Mouse (Mus musculus) stomach, embryonic 16.5 days (tissue): Measurements from ENCODE around the gene Sema4b. TPM values are rescaled to one million over a fixed set of nuclear protein-coding genes. Genes with fewer than 3 reads are reported as not detected.
A peak's percentile ranks its signal among the peaks of the same experiment; 100 is the strongest.

Experiments
- ATAC-seq: fragments of 200-750 bp; cut with Nextera tagmentation; 2 replicates; pipeline ENCODE4 v1.8.0; 2017; ENCODE audit warnings: moderate number of reproducible peaks, moderate TSS enrichment; ENCODE audit not compliant: insufficient read depth, low FRiP score
- H3K27ac ChIP-seq: fragments of 300-500 bp; sonication (generic); 2 replicates; pipeline ENCODE4 v1.5.1; 2014; ENCODE audit warnings: low read length
- H3K27me3 ChIP-seq: fragments of 300-500 bp; sonication (generic); 2 replicates; pipeline ENCODE4 v1.6.1; 2014; ENCODE audit warnings: low read length, control low read depth, mixed read lengths; ENCODE audit not compliant: control insufficient read depth, insufficient read depth
- H3K36me3 ChIP-seq: fragments of 300-500 bp; sonication (generic); 2 replicates; pipeline ENCODE4 v1.6.1; 2014; ENCODE audit warnings: low read length; ENCODE audit not compliant: control insufficient read depth, insufficient read depth
- H3K4me1 ChIP-seq: fragments of 300-500 bp; sonication (generic); 2 replicates; pipeline ENCODE4 v1.6.1; 2014; ENCODE audit warnings: low read length, control low read depth, mixed read lengths; ENCODE audit not compliant: control insufficient read depth, insufficient read depth
- H3K4me2 ChIP-seq: fragments of 300-500 bp; sonication (generic); 2 replicates; pipeline ENCODE4 v1.6.1; 2014; ENCODE audit warnings: low read depth, low read length, mixed read lengths
- H3K4me3 ChIP-seq: fragments of 300-500 bp; sonication (generic); replicated peaks from 2 replicates; pipeline ENCODE4 v1.5.1; 2014; ENCODE audit warnings: mild to moderate bottlenecking, low read length
- H3K9ac ChIP-seq: fragments of 300-500 bp; sonication (generic); 2 replicates; pipeline ENCODE4 v1.6.1; 2014; ENCODE audit warnings: low read length
- H3K9me3 ChIP-seq: fragments of 300-500 bp; sonication (generic); replicated peaks from 2 replicates; pipeline ENCODE4 v1.6.1; 2016; ENCODE audit warnings: low read length, control low read depth; ENCODE audit not compliant: control insufficient read depth
- WGBS: fragments of 180-500 bp; shearing (Covaris S2); extraction: QIAGEN DNeasy Blood & Tissue Kit; methylation state at CpG from one replicate; pipeline ENCODE4 v1.1.7; 2014; 5-methylcytosine and 5-hydroxymethylcytosine counted together
- polyA plus RNA-seq: library from polyadenylated mRNA; unstranded; fragments of >200 nt; fragmentation: Nextera tagmentation; extraction: Ambion mirVana; gene quantifications from 2 replicates; pipeline ENCODE4 v1.2.1, GENCODE M21; 2015

Gene Sema4b
- polyA plus RNA-seq, 1 experiment from 2014 or later: 19.7 TPM

- peak; percentile 78 for ATAC-seq
- Histone ChIP-seq H3K9ac (peak overlapping the region; percentile 68; the same call in 1 of the 2 replicates), H3K4me1 (peaks cover 44% of the 10 kb centered on the region), H3K9me3 (no peaks in the 10 kb centered on the region), H3K36me3 (no peaks in the 10 kb centered on the region), H3K4me3 (peak overlapping the region; percentile 38; the same call in 1 of the 2 replicates), H3K4me2 (peak overlapping the region; percentile 59), H3K27me3 (no peaks in the 10 kb centered on the region), H3K27ac (peak overlapping the region; percentile 96)
- 46% methylated on average over 5 of the region's 5 CpGs for WGBS
Measured at GRCm38 (mm10) chr7:80191455-80191854, 4.8 kb downstream of the Sema4b start.

GRCm38 (mm10) chr7:80192226-80193061 is 5.8 kb downstream of the Sema4b start:
- H3K27ac ChIP-seq: peak overlapping the region; percentile 96
- H3K36me3 ChIP-seq: no peaks in the 10 kb centered on the region
- no peaks in the 10 kb centered on the region for H3K27me3 ChIP-seq
- H3K4me2 ChIP-seq: peak overlapping the region; percentile 59
- peak; percentile 84 for ATAC-seq
- peak overlapping the region; percentile 68 for H3K9ac ChIP-seq
- no peaks in the 10 kb centered on the region for H3K9me3 ChIP-seq
- peak overlapping the region; percentile 38 for H3K4me3 ChIP-seq
- 10% methylated on average over 16 of the region's 16 CpGs for WGBS
- H3K4me1 ChIP-seq: peaks cover 42% of the 10 kb centered on the region

GRCm38 (mm10) chr7:80193941-80194739 is 7.5 kb downstream of the Sema4b start:
- ATAC-seq: no peak

GRCm38 (mm10) chr7:80195146-80195545 is 8.5 kb downstream of the Sema4b start:
- no peak overlapping the region for H3K9ac ChIP-seq
- H3K4me3 ChIP-seq: no peak overlapping the region
- WGBS: 91% methylated on average over 5 of the region's 5 CpGs
- no peak overlapping the region for H3K4me2 ChIP-seq
- no peaks in the 10 kb centered on the region for H3K36me3 ChIP-seq
- no peak overlapping the region for H3K27ac ChIP-seq
- H3K9me3 ChIP-seq: no peaks in the 10 kb centered on the region
- peaks cover 46% of the 10 kb centered on the region for H3K4me1 ChIP-seq
- no peak for ATAC-seq
- no peaks in the 10 kb centered on the region for H3K27me3 ChIP-seq

More at GRCm38 (mm10) chr7:80193941-80194739, 7.5 kb downstream of the Sema4b start:
- H3K9ac ChIP-seq: no peak overlapping the region
- 74% methylated on average over 13 of the region's 13 CpGs for WGBS
- no peaks in the 10 kb centered on the region for H3K27me3 ChIP-seq
- H3K36me3 ChIP-seq: no peaks in the 10 kb centered on the region
- H3K4me3 ChIP-seq: no peak overlapping the region
- H3K9me3 ChIP-seq: no peaks in the 10 kb centered on the region
- H3K4me1 ChIP-seq: peaks cover 37% of the 10 kb centered on the region
- no peak overlapping the region for H3K4me2 ChIP-seq
- peak overlapping the region; percentile 1; the same call in 1 of the 2 replicates for H3K27ac ChIP-seq

- Histone ChIP-seq H3K4me1 (peaks cover 51% of the 10 kb centered on the region), H3K27me3 (no peaks in the 10 kb centered on the region), H3K9me3 (no peaks in the 10 kb centered on the region), H3K27ac (no peak overlapping the region), H3K36me3 (peaks cover 3% of the 10 kb centered on the region; the same call in 1 of the 2 replicates), H3K9ac (no peak overlapping the region), H3K4me3 (no peak overlapping the region), H3K4me2 (no peak overlapping the region)
- ATAC-seq: no peak
- 85% methylated on average over 10 of the region's 11 CpGs for WGBS
Measured at GRCm38 (mm10) chr7:80195576-80196263, 9.1 kb downstream of the Sema4b start.

- 17% methylated on average over 4 of the region's 4 CpGs for WGBS
- H3K27me3 ChIP-seq: no peaks in the 10 kb centered on the region
- peak overlapping the region; percentile 97 for H3K27ac ChIP-seq
- H3K4me3 ChIP-seq: peak overlapping the region; percentile 71
- peaks cover 3% of the 10 kb centered on the region; the same call in 1 of the 2 replicates for H3K36me3 ChIP-seq
- H3K4me2 ChIP-seq: peak overlapping the region; percentile 73
- peaks cover 41% of the 10 kb centered on the region for H3K4me1 ChIP-seq
- no peaks in the 10 kb centered on the region for H3K9me3 ChIP-seq
- ATAC-seq: no peak
- H3K9ac ChIP-seq: peak overlapping the region; percentile 86
Measured at GRCm38 (mm10) chr7:80197371-80197770, 10.7 kb downstream of the Sema4b start.

GRCm38 (mm10) chr7:80197941-80198778 is 11.5 kb downstream of the Sema4b start:
- peak overlapping the region; percentile 86 for H3K9ac ChIP-seq
- peak overlapping the region; percentile 73 for H3K4me2 ChIP-seq
- peak overlapping the region; percentile 71 for H3K4me3 ChIP-seq
- under 1% methylated on average over 63 of the region's 74 CpGs for whole genome bisulfite sequencing
- no peaks in the 10 kb centered on the region for H3K27me3 ChIP-seq
- H3K36me3 ChIP-seq: peaks cover 3% of the 10 kb centered on the region; the same call in 1 of the 2 replicates
- no peaks in the 10 kb centered on the region for H3K9me3 ChIP-seq
- peaks cover 42% of the 10 kb centered on the region for H3K4me1 ChIP-seq
- peak; percentile 93 for ATAC-seq
- H3K27ac ChIP-seq: peak overlapping the region; percentile 97

GRCm38 (mm10) chr7:80198863-80199262 is 12.2 kb downstream of the Sema4b start:
- WGBS: 1% methylated on average over 11 of the region's 11 CpGs
- peaks cover 48% of the 10 kb centered on the region for H3K4me1 ChIP-seq
- H3K9me3 ChIP-seq: no peaks in the 10 kb centered on the region
- H3K9ac ChIP-seq: peak overlapping the region; percentile 86
- no peak for ATAC-seq
- peak overlapping the region; percentile 71 for H3K4me3 ChIP-seq
- no peaks in the 10 kb centered on the region for H3K27me3 ChIP-seq
- H3K36me3 ChIP-seq: peaks cover 3% of the 10 kb centered on the region; the same call in 1 of the 2 replicates
- H3K27ac ChIP-seq: peak overlapping the region; percentile 97
- peak overlapping the region; percentile 73 for H3K4me2 ChIP-seq
